Mouse (Mus musculus): ENCODE measurements at regions not wholly inside any gene's neighbourhood (a gene's known extent, or its start where the extent isn't known, plus 50 kb on each side); places are given as distances from the start of the nearest gene placed in this dataset.

DNA sequence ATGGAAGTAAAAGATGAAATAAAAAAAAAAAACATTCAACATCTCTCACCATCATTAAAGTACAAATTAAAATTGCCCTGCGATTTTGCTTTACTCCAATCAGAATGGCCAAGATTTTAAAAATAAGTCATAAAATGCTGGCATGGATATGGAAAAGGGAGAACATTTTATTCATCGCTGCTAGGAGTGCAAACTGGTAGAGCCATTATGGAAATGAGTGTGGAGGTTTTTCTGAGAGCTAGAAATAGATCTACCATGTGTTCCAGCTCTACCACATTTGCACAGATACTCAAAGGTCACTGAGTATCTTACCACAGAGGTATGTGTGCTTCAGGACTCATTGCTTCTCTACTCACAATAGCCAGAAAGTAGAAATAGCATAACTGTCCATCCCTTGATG lies 129.0 kb upstream of the Ift57 start:
- peak in 1 of 2 experiments; percentile 47 for DNase-seq (ENCODE audit: extremely low spot score in 1 of 2, low spot score in 1 of 2)

DNA sequence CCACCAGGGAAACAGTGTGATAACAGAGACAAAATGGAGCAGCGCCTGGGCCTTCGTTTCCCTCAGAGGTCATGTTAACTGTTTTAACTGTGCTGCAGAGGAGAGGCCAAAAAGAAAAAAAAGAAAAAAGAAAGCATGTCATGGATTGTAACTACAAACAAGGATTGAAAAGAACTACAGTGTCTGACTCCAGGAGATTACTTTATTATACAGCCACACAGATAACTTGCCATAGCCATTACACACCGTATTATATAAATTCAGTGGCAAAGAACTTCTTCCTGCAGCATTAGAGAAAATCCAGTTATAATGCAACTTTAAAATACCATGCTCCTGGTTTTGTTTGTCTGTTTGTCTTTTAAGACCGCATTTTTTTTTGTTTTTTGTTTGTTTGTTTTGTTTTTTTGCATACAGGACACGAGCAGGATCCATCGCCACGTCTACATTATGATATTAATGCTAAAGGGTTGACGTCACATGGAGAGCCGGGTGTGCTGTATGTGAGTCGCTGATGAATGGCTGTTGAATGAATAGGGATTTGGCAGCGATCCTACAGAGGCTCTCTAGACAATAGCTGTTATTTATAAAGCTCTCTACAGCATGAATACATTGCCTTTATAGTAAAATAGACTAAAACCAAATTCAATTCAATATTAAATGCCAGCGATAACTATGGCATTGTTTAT lies 126.4 kb upstream of the Ift57 start:
- DNase-seq (ENCODE audit: extremely low spot score in 1 of 2, low spot score in 1 of 2) = peak in 1 of 2 experiments; percentile 18

DNA sequence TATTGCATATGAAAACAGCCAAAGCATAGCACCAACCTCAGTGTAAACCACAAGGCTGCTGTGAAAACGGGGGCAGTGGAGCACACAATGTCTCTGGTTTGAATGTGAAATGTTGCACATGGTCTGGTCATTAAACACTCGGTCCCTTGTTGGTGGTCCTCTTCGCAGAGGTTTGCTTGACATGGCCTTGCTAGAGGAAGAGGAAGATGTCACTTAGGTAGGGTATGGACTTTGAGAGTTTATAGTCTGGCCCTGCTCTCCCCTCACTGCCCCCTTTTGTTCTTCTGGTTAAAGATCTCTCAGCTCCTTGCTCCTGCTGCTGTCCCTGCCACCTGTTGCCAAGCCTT lies 125.9 kb upstream of the Ift57 start:
- no peak for DNase-seq (ENCODE audit: extremely low spot score in 1 of 2, low spot score in 1 of 2)

DNA sequence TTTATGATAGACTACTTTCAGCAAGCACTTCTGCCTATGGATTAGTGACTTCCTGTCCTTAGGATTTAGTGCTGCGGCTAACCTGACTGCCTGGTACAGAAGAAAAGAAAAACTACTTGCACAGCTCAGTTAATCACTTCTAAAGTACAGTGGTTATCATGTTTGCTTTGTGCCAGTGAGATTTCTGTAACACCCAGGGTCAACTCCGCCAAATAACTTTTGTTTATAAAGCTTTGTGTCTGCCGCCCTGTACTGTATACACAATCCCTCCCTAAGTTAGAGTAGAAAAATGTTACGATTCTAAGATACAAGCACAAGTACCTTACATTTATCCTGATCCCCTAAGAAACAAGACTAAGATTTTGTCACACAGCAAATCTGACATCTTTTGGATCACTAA lies 120.1 kb upstream of the Ift57 start:
- DNase-seq (ENCODE audit: extremely low spot score in 1 of 2, low spot score in 1 of 2) = no peak

DNA sequence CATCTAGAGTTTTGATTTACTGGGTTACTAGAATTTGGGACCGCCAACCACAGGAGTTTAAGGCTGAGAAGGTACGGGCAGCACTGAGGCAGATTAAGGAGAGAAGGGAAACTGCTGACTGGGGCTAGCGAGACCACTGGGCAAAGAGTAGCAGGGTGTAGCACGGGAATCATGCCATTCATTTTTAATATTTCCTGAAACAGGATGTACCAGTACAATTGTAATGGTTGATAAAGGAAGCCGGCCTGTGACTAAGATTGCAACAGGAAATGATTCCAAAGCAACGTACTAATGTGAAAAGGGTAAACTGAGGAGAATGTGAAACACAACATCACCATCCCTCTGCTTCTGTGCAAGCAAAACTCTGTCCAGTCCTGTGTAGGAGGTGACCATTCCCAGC lies 118.3 kb upstream of the Ift57 start:
- DNase-seq (ENCODE audit: extremely low spot score in 1 of 2, low spot score in 1 of 2) = no peak

DNA sequence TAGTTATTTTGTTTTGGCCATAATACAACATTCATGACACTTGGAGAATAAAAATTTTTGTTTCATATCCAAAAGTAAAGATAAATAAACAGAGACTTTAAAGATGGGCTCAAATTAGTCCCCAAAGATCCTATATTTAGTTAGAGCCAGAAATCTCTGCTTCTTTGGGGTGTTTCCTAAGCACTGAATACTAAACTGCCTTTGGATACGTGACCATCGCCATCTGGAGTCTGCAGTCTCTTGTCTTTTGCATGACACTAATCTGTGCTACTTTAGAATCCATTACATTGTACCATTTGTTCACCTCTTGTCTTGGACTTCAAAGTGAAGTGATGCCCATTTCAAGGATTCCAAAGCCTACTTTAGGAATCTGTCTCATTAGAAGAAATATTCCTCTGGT lies 92.5 kb upstream of the Ift57 start:
- peak; percentile 9 to 20 for DNase-seq (ENCODE audit: extremely low spot score in 1 of 2, low spot score in 1 of 2)

DNA sequence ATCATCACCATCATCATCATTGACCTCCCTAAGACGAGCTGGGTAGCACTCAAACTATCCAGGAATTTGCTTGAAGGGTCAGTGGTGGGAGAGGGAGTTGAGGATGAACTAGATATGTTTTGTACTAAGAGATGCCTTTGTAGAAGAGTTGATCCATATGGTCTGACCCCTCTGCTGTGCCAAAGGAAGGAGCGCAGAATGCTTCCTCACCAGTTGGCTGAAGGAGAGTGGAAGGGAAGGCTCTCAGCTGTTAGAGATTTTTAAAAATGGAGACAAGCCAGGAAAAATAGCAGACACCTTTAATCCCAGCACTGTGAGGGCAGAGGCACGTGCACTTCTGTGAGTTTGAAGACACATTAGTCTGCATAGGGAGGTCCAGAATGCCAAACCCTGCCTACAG lies 84.2 kb upstream of the Ift57 start:
- DNase-seq (ENCODE audit: extremely low spot score in 1 of 2, low spot score in 1 of 2) = no peak

DNA sequence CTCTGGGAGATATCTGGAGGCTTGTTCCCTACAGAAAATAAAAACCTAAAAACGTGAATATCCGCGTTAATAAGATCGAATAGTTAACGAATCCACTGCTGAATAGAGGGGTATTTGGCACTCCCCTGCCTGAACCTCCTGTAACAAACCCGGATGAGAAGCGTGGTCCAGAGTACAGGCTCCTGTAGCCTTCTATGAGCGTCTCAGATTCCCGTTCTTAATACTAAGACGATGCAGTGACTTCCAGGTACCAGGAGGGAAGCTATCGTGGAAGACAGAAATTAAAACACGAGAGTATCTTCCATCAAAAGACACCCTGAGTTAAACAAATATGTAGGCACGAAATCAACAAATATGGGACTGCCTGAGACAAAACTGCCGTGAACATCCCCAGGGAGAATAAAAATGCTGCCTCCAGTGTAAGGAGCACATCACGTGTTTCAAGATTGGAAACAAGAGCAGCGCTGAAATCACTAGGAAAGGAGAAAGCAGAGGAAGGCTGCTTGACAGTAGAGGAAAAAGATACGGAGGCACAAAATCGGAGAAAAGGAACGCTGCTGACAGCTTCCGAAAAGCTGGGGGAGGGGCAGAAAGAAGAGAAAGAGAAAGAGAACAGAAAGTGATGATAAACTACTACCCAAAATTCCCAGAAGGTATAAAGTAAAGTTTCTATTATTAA lies 83.6 kb upstream of the Ift57 start:
- peak in 1 of 2 experiments; percentile 47 for DNase-seq (ENCODE audit: extremely low spot score in 1 of 2, low spot score in 1 of 2)

DNA sequence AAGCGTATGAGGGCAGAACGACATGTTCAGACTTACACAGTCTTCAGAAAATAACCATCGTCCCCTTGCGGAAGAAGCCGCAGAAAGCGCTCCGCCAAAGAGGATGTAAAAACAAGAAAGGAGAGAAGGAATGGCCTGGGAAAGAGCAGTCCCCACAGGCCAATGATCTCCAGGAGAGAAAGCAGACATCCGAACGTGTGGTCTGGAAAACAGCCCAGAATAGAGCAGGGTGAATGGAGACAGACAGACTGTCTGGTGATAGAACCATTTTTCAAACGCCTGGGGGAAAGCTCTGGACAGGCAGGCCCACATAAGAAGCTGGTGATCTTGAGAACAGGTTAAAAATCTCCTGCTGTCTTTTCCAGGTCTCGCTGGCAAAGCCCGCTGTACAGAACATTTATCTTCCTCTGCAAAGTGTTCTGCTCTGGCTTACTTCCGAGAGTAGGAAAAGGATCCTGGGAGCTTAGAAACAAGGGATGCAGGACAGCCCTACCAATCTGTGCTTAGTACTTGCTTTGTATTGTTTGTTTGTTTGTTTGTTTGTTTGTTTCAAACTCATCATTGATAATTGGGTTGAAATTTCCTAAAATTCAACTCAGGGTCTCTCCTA lies 82.7 kb upstream of the Ift57 start:
- no peak for DNase-seq (ENCODE audit: extremely low spot score in 1 of 2, low spot score in 1 of 2)

DNA sequence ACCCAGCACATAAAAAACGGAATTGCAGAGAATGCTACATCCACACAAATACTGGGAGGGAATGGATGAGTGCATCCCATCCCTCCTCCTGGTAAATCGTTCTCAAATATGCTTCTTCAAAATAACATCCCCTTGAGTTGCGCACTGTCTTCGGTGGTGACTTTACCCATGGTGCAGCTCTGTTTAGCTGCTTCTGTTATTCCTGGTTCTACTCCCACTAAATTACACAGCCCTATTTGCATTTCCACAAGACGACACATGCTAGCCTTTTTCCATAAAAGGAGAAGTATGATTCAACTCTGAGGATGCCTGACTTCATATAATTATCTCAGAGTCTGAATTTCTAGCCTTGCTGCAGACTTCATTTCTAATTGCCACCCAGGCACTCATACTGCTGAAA lies 65.5 kb upstream of the Ift57 start:
- peak; percentile 39 to 60 for DNase-seq (ENCODE audit: extremely low spot score in 1 of 2, low spot score in 1 of 2)

DNA sequence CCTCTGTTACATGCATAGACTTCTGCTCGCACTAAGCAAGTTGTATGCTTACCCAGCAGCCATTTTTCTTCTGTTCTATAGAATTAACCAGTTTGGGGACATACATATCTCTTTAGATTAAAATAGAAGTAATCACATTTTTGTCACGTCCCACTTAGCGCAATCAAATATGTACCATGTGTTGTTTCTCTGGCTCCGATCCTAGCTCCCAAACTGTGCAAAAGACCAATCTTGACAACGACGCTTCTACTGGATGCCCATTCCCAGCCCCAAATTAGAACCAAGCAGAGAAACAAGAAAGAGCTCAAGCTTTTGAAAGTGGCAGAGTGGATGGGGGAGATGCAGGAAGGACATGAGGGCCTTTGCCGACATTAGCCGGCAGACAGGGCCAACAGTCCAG lies 63.5 kb upstream of the Ift57 start:
- DNase-seq (ENCODE audit: extremely low spot score in 1 of 2, low spot score in 1 of 2) = peak in 1 of 2 experiments; percentile 33

DNA sequence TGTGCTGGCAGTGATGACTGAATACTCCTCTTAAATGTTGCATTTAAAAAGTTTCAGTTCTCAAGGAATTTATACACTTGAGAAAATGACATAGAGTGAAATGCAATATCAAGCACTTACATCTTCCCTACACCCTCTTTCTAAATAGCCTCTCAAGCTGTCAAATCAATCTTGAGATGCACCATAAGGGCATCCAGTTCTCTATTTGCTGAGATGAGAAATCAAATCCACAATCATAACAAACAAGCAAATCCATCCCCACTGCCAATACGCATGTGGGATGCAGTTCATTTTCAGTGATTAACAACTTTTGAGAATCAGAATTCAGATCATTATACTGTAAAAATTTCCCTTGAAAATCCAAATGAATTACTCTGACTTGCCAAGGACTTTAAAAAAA lies 62.6 kb upstream of the Ift57 start:
- no peak for DNase-seq (ENCODE audit: extremely low spot score in 1 of 2, low spot score in 1 of 2)

DNA sequence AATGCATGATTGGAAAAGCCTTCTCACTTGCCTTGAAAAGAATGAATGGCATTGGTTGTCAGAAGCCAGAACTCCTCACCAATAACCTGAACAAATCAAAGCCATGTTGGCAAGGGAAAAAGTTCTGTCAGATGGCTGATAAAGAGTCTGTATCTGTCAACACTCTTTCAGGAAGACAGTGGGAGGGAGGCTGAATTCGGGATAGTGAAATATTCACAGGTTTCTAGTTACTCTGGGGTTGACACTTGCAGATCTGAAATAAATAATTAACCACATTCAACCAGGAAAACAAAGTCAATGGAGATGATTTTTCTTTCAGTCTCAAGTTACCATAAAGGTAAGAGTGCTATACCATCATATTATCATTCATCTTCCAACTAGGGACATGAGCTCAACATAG lies 56.3 kb upstream of the Ift57 start:
- no peak for DNase-seq (ENCODE audit: extremely low spot score in 1 of 2, low spot score in 1 of 2)

DNA sequence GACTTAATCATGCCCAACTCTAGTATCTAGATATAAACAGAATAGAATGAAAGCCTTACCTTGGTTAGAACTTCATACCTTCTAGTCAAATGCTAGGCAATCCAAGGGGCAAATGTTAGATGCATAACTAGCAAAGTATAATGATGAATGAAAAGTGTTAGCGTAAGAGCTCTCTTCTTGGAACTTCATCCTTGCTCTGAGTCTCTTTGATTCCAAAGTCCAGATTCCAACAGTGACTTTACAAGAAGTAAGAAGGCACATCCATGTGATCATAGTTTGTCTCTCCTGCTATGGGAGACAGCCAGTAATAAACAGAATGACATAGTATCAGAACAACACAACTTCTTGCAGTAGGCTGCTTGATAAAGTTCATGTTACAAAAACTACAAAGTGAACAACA lies 54.6 kb upstream of the Ift57 start:
- DNase-seq (ENCODE audit: extremely low spot score in 1 of 2, low spot score in 1 of 2) = no peak

DNA sequence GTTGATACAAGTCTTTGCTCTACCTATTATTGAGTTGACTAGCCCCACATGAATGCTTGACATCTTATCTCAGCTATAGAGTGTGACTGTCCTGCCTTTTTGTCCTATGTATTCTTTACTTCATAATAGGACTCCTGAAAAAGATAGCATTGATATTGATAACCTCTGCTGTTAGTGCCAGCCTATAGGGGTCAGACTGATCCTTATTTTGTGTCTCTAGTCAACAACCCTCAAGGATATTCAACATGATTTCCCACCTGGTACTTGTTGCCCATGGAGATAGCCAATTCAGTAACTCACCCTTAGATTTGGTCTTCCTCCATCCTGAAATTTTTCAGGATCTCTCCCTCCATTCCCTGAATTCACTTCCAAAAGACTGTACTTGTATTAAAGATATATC lies 52.6 kb upstream of the Ift57 start:
- DNase-seq (ENCODE audit: extremely low spot score in 1 of 2, low spot score in 1 of 2) = no peak

All from frontal cortex, adult 2 months (tissue).